Mouse (Mus musculus): ENCODE measurements around the gene Rab40c.

The Rab40c gene

DNA sequence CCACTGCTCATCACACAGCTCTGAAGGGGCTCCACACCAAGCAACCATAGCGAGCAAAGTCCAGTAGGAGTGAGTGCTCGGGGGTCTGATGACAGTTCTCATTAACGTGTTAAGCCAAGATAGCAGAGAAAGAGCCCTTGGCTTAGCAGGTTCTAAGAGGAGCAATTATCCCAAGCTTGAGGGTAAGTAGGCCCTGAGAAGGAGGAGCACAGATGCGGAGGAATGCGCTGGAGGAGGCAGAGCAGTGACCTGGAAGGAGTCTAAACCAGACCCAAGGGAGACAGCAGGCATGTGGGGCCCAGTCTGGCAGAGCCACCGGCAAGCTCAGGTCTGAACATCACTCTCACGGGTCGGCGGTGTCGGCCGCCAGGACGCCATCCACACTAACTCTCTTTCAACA is 23.6 kb downstream of the Rab40c start:
- DNase-seq (ENCODE audit: low spot score in 2 of 2): no peak

DNA sequence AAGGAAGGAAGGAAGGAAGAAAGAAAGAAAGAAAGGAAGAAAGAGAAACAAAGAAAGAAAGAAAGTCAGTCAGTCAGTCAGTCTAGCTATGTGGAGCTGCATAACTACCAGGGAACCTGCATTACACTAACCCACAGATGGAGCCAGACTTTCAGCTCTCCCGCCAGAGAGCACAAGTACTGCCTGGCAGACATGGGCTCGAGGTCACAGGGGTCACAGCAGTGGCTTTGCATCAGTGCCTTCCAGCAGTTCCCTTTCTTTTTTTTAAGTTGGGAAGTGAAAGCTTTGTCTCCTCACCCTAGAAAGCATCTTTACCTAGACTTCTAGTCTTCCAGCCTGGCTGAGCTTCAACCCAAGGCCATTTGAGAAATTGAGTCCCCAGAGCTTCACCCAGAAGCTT is 24.1 kb downstream of the Rab40c start:
- DNase-seq (ENCODE audit: low spot score in 2 of 2): no peak

DNA sequence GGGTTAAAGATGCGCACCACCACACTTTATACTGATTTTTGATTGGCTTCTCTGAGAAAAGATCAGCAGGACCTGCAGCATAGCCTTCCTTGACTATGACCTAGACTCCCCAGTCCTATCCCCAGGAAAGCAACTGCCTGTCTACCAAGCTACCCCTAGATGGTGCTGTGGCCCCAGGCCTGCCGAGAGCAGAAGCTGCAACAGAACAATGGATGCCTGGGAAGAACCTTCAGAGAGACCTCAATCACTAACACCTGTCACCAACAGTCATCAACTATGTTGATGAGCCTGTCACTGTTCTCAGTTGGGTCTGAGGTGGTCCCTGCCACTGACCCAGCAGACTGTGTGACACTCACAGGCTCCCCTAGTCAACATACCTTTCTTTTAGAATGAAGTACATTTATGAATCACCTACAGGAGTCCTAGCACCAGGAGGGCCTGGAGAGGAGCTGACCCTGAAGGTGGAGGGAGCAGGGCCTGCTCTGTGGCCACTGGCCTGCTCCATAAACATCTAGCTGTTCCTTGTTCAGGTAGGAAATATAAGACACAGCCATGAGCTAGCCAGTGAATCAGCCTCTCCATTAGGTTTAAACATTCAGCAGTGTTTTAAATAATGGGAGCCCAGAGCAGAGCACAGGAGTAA is 25.4 kb downstream of the Rab40c start:
- DNase-seq (ENCODE audit: low spot score in 2 of 2): peak; percentile 55 to 58

DNA sequence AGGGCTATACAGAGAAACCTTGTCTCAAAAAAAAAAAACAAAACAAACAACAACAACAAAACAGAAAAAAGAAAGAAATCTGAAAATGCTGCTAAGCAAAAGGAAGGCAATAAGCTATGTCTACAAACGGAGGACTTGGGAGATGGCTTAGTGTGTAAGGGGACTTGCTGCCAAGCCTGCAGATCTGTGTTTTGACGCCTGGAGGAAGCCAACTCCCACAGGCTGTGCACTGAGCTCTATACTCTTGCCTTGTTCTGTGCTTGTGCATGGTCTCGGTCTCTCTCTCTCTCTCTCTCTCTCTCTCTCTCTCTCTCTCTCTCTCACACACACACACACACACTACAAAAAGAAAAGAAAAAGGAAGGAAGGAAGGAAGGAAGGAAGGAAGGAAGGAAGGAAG is 30.7 kb downstream of the Rab40c start:
- no peak for DNase-seq (ENCODE audit: low spot score in 2 of 2)

DNA sequence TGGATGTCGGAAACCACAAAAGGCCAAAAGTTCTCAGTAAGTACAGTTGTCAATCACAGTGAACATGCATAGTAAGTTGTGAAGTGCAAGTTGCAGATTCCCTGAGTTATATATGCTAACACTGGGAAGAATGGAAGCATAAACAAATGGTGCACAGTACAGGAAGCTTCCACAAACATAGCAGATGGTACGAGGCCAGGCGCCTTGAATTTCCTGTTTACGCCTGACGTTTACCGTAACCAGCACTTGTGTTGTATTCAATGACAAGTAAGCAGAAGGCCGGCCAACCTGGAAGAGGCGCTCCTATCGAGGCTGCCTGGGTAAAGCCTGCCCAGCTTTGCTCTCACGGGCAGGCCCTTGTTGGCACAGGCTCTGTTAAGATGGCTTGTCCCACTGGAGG is 32.1 kb downstream of the Rab40c start:
- DNase-seq (ENCODE audit: low spot score in 2 of 2): no peak

DNA sequence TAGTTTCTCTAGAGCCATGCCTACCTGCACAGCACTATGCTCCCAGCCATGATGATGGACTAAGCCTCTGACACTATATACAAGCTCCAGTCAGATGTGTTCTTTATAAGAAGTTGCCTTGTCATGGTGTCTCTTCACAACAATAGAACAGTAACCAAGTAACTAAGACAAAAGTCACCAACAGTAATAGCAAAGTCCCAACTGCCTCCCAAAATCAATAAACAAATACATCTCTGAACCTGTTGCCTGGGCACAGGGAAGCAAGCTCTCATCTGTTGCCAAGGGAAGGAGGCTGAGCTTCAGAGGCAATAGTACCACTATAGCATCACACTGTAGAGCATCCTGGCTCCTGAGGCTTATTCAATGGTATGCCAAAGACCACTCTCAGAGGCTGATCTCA is 32.7 kb downstream of the Rab40c start:
- no peak for DNase-seq (ENCODE audit: low spot score in 2 of 2)

DNA sequence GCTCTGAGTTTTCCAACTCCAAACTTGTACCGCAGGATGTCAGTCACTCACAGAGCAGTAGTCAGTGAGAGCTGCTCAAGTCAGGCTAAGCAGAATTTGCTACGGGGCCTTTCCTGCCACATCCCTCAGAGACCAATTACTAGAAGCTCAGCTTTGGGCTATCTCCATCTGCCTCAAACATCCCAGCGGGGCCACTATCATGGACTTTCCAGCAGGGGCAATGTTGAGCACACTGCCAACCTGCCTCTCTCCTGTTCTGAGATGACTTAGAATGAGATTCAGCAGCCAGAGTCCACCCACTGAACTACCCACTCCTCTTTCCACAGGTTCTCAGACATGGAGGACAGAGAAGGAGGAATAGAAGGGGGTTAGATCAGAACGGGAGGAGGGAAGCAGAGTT is 33.9 kb downstream of the Rab40c start:
- no peak for DNase-seq (ENCODE audit: low spot score in 2 of 2)

DNA sequence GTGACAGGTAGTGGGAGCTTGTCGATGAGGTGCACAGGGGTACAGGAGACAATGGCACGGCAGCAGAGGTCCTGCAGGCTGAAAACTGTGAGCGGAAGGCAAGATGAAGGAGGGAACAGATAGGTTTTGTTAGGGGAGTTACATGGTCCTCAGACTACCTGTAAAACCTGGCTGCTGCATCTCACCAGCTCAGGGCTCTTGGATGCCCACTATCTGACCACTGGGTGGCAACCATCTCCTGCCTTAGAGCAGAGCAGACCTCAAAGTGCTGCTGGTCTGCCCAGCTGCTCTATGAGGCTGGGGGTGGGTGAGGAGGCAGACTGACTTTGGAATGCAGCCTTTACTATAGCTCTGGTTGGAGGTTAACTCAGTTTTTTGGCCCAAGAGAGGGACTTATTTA is 35.7 kb downstream of the Rab40c start:
- no peak for DNase-seq (ENCODE audit: low spot score in 2 of 2)

DNA sequence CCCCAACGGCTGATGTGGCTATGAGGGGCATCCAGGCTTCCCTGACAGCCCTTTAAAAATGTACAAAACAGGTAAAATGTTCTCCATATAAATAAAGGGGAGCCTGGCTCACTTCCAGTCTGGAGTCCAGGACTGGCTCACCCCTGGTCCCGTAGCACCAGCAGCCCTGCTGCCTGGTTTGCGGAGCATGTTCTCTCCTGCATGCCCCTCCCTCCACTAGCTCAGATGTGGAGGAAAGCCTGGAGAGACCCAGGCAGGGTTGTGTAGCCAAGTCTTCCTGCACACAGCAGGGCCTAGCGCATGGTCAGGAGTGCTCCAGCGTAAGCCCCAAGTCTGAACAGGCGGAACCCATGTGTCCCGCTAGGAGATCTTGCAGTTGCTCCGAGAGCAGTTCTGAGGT is 36.3 kb downstream of the Rab40c start:
- DNase-seq (ENCODE audit: low spot score in 2 of 2): no peak

DNA sequence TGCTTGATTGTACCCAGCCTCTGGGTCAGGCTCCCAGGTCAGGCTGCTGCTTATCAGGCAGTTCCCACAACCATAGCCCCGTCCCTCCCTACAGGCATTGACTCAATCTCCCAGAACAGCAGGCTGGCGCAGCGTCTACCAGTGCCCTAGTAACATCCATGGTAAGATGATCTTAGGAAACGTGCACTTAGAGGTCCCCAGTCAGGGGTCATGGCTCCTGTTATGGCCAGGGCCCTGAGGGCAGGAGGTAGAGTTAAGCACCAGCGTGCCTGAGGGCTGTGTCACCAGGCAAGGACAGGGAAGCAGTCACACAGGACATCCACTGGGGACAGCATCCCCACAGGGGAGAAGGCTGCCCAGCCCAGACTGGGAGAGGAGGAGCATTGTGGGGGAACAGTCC is 37.2 kb downstream of the Rab40c start:
- DNase-seq (ENCODE audit: low spot score in 2 of 2): no peak

DNA sequence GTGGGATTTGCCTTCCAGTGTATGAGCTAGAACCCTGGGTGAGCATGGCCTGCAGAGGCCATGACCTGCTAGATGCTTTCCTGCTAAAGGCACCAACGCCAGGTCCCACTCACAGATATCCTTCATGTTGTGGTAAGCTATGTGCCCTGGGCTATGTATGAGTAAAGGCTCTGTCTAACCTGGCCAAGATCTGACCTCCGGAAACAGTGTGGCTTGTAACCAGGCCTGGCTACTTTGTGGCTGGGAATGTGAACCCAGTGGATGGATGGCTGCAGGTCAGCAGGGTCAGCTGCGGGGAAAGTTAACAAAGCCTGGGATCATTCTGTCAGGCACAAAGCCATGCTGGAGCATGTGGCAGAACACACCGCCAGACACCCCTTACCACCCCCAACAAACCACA is 37.8 kb downstream of the Rab40c start:
- DNase-seq (ENCODE audit: low spot score in 2 of 2): no peak

DNA sequence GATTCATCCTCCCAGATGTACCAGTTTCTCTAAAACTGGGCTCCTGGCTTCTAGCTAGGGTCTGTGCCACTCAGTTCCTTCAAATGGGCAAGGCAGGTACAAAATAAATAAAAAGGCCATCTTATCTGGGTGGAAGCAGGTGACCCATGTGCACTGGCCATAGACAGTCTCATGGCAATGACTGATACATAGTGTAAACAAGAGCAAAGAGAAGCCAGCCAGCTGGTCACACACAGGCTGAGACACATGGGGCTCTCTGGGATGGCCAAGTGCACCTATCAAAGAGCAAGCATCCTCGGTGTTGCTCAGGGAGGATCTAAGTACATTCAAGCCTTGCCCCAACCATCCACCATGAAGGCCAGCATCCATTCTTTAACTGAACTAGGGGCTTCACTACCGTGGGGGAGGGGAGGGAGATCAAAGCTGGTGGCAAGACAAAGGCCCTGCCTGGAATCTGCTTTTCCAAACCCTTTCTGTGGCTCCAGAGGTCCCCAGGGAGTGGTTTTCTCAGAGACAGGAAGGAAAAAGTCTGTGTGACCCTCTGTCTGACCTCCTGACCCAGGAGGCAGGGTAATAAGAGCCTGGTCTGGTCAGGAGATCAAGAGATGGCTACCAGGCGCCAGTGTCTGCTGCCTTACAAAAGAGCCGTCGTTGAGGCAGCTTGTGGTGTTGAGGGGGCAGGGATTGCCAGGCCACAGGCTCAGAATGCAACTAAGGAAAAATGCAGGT is 38.5 kb downstream of the Rab40c start:
- DNase-seq (ENCODE audit: low spot score in 2 of 2): no peak

DNA sequence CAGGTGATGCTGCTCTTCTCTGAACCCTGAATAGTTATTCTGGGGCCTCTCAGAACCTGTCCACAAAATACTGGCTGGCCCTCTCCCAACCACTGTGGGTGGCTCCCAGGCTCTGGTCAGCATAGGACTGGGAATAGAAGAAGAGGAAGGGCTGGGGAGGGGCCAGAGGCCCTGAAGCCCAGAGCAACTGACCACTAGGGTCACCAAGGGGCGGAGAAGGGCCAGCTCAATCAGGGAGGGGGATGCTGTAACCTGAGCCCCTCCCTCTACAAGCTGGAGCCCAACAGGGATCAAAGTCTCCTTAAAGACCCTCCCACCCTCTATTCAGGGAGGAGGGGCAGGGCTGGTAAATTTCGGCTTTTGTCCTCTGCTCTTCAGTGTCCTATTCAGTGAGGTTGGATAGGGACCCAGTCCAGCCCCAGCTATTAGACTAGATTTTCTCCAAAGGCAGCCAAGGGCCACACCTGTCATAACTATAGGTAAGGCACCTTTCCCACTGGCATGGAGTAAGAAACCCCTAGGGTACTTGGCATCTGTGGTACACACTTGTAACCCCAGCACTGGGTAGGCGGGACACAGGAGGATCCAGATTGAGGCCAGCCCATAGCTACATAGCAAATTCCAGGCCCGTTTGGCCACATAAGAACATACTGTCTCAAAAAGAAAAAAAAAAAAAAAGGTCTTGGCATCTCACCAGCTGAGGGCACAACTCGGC is 39.2 kb downstream of the Rab40c start, which contains the start of gene Wfikkn1:
Gene Wfikkn1, minus strand, starts transcription at position 663 of the 715 bp plus-strand sequence.
- DNase-seq (ENCODE audit: low spot score in 2 of 2): no peak

DNA sequence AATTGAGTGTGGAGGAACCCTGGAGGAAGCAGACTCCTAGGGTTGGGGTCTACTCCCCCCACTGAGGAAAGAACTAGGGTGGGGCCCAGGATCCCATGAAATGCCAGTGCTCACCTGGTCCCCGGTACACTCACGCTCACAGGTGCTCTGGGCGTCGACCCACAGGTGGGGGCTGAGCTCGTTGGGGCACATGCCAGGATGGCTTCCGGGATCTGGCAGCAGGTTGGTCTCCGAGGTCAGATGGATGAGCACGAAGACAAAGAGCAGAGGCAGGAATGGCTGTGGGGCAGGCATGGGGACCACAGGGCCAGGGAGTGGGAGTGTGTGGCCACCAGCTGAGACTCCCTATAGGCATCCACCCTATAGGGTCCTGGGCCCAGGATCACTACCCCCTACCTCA is 39.8 kb downstream of the Rab40c start:
- DNase-seq (ENCODE audit: low spot score in 2 of 2): no peak

DNA sequence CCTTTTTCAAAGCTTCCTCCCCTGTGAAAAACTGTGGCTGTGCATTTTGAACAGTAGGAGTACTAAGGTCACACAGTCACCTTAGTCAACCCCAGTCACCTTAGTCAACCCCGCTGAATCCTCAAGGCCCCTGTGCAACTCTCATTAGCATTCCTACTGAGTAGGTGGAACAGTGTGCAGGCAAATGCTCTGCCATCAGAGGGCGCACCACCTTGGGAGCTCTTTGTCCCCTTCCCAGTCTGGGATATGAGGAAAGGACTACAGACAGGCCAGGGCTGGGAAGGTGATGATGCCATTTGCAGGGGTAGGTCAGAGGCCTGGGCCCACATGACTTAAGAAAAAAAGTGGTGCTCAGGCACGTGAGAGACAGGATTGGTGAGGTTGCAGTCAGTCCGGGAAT is 40.3 kb downstream of the Rab40c start:
- DNase-seq (ENCODE audit: low spot score in 2 of 2): no peak

DNA sequence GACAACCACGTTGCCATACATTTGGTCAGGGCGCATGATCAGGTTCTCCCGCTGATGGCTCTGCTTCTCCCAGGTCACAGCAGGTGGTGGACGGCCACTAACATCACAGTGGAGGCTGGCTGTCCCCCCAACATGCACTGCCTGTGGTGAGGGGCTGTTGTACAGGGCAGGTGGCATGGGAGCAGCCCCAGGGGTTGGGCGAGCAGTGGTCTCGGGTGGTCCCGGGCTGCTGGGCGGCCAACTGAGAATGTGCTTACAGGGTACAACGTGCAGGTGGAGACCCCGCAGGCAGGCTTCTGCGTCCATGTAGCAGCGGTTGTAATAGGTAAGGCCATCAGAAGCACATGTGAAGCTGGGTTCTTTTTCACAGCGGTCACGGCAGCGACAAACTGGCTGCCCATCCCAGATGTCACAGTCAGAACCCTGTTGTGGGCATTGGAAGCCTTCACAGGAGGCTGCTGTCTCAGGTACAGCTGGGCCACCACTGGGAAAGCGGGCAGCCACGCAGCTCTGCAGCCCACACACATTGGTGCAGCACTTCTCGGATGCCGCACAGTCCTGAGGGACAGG is 40.8 kb downstream of the Rab40c start:
- no peak for DNase-seq (ENCODE audit: low spot score in 2 of 2)

DNA sequence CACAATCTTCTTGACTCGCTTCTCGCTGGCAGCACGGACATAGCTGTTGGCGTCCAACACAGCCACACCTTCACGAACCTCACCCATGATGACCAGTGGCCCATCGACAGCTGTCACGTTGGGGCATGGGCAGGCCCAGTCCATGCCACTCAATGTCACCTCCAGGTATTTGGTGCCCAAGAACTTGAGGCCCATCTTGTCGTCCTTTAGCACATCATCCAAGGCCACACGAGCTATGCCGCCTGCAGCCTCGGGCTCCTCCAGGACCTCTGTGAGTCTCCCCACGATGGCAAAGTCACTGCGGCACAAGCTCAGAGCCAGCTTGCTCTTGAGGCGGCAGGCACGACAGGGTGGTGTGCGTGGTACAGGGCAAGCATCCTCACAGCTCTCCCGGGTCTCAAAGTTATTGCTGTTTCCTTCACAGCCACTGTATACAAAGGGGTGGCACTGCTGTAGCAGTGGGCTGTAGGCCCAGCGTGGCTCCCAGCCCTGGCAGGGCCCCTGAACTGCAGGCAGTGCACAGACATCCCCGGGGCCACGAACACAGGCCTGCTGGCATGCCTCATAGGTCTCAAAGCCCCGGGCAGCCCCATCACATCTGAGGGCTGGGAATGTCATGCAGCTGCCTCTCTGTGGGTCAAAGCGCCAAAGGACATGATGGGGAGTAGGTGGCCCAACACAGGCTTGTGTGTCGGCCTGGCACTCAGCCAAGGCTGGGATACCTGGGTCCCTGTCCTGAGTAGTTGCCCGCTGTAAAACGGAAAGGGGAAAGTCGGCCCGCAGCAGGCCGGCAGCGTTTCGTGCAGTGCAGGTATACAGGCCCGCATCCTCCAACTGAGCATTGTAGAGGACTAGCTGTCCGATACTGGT is 41.6 kb downstream of the Rab40c start:
- DNase-seq (ENCODE audit: low spot score in 2 of 2): no peak

DNA sequence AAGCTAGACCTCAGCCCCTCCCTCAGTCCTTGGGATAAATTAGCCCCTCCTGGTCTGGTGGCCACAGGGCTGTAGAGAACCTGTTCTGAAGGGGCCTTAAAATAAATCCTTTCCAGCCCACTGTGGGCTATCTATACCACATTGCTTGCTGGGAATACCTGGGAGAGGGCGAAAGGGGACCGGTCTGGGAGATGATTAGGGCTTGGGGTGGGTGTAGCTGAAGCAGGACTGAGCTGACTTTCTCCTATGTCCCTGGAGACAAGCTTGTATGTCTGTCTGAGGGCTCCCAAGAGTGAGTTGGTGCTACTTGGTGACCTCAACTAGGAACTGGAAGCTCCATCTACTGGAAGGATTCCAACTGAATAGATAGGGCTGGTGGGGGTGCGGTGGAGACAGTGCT is 42.5 kb downstream of the Rab40c start:
- no peak for DNase-seq (ENCODE audit: low spot score in 2 of 2)

DNA sequence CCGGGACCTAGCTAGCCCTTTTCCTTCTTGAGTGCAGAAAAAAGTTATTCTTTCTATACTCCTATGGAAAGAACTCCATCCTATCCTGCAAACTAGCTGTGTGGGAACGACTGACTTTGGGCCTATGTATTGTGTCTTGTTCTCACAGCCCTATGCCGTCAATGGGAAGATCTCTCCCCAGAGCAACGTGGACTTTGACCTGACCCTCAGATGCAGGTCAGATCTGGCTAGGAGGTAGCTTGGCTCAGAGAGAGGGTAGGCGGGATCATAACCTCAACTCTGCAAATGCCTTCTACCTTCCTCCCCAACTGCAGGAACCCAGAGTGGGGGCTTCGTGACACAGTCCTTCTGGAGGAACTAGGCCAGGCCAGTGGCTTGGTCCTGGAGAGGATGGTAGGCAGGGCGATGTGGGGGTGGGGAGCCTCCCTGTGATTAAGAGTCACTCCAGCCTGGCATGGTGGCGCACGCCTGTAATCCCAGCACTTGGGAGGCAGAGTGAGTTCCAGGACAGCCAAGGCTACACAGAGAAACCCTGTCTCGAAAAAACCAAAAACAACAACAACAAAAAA is 43.1 kb downstream of the Rab40c start:
- no peak for DNase-seq (ENCODE audit: low spot score in 2 of 2)

DNA sequence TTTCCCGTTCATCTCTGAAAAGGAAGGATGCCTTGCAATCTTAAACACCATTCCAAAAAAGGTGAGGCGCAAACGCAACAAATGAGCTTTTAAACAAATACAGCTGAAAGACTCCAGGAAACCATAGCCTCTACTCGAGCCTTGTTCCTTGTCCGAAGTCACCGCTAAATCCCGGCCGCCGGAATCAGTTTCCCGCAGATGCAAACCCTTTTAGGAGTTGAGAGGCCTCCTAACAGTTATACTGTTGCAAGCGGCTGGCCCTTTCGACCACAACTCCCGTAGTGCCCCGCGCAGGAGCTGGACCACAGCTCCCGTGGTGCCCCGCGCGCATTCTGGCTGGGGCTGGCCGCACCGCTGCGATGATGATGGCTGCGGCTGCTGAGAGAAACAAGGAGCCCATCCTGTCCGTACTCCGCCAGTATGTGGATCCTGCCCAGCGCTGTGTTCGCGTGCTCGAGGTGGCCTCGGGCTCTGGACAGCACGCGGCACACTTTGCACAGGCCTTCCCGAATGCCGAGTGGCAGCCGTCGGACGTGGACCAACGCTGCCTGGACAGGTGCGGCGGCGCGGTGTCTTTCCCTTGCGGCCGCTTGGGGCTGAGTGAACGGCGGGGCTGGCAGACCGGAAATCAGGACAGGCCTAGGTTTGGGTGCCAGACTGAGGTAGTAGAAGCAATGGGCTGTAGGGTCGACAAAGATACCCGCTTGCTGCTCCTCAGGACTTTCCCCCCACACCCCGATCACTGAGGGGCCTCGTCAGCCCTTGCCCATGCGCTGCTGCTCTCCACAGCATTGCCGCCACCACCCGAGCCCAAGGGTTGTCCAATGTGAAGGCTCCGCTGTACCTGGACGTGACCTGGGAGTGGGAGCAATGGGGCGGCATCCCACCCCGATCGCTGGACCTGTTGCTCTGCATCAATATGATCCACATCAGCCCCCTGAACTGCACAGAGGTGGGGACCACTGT is 44.1 kb downstream of the Rab40c start:
- peak; percentile 87 to 89 for DNase-seq (ENCODE audit: low spot score in 2 of 2)

All from heart, adult 9 months (tissue).